Mouse (Mus musculus): Measurements from ENCODE around the gene Dock4. TPM values are rescaled to one million over a fixed set of nuclear protein-coding genes. Genes with fewer than 3 reads are reported as not detected.

Gene Dock4
- total RNA-seq, 4 experiments from 2014 or later, result 7.9 to 11.6 (median 9.4) TPM

DNA sequence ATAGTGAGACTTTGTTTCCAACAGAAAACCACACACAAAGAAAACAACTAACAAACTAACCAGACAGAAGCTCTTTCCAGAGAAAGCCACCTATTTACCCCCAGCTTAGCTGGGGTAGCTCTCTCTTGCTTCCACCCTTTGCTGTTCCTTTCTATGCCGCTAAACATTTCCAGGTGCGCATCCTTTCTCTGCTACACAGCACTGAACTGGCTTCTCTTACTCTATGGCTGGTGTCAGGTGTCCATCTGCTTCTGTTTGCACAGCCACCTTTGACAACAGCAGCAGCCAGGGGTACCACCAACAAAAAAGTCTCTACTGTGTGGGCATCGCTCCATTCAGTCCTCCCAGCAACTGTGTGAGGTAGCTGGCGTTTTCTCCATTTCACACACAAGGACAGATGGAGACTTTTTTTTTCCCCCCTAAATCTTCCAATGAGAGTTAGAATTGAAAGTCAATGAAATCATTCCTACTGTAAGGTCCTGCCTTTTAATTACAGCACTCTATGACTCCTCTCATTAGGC lies 122.7 kb downstream of the Dock4 start:
- DNase-seq (ENCODE audit: low spot score in 2 of 2), result no peak

DNA sequence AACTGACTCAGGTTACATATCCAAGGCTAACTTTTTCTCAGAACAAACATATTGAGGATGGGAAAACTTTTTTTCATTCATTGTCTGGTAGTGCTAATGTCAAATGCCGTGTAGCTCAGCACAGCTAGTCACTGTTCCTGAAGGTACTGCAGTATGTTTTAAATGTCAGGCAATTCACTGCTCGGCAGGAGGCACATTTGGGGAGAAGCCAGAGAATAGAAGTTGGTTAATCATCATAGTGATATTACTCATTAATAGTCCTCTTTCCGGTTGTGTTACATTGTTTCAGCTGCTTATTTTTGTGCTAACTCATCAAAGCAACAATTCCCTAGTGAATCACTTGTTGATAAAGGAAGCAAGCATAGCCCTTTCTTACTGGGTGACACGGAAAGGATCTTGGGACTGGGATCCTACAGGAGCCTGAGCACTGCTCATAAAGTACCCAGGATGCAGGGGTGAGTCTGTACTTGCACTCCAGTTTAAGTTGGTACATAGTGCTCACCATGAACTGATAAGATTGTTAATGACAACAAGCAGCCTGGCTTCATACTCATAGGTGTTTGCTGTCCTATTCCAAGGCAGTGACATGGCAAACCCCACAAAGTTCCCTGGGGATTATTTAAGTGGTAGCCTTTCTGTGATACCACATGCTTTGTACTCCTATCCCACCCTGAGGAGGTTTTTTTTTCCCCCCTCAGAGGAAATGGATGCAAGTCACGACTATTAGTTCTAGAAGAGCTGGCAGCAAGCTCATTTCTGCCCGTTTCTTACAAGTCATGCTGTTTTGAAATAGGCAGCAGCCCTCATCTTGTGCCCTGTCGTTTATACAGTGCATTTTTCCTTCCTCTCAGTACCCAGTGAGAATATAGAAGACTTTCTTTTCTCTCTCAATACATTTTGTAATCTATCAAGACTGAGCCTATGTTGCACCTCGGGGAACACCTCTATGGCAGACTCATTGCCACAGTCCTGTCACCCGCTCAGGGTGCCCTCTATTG lies 123.5 kb downstream of the Dock4 start:
- no peak for DNase-seq (ENCODE audit: low spot score in 2 of 2)

DNA sequence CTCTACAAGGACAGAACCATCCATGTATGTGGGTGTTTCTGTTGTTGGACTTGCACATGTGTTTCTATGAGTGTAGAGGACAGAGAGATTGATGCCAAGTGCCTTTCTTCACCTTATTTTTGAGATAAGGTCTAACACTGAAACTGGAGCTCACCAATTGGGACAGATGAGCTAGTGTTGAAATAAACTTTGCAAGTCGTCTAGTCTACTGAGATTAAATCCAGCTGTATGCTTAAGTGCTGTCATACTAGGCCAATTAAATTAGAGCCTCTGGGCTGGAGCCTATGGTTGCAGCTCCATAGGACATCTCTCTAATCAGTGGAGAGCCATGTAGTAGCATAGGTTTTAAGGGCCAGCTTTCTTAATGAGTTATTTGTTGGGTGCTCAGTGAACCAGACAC lies 124.5 kb downstream of the Dock4 start:
- DNase-seq (ENCODE audit: low spot score in 2 of 2), result no peak

DNA sequence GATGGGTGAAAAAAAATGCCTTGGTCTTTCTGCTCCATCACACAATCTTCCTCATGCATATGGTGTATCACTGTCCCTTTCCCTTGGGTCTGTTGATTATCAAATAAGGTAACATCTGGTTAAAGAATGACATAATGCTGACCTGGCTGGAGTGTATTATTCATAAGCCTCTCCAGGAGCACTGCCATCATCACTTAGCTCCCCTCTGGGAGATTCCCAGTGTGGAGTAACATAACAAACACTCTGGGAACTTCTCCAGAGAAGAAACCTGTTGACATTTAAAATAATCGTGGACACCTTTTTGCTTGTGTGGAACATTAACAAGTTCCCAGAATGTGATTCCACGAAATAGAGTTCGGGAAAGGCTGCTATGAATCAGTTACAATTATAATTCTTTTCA lies 128.3 kb downstream of the Dock4 start:
- no peak for DNase-seq (ENCODE audit: low spot score in 2 of 2)

DNA sequence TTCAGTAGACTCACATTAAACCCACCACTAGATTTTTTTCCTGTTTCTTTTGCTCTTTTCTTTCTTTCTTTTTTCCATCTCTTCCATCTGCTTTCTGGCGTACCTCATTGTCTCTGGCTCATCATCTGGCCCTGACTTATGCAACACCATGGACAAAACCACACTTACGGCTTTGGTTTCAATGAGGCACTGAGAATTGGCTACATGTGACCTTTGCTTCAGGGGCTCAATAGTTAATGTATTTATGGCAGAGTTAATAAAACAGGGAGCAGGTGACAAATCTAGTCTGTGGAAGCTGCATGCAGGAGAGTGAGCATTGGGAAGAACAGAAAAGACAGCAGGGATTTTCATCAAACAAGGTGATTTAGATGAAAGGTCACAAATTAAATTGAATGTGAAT lies 131.0 kb downstream of the Dock4 start:
- no peak for DNase-seq (ENCODE audit: low spot score in 2 of 2)

DNA sequence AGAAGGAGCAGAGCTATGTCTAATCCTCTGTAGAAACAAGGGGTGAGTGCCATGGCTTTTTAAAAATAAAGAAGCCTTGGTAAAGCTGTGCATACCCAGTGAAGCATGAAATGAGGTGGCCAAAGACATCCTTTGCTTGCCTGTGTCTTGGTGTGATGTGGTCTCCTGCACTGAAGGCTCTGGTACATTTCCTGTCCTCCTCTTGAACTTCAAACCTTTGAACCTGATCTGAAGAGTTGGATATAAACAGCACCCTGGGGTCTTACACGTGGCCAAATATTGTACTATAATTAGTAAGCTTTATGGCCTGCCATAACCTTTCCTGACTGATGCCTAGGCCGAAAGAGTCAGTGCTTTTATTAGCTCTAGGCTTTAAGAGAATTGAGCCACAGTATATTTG lies 134.6 kb downstream of the Dock4 start:
- DNase-seq (ENCODE audit: low spot score in 2 of 2), result no peak

DNA sequence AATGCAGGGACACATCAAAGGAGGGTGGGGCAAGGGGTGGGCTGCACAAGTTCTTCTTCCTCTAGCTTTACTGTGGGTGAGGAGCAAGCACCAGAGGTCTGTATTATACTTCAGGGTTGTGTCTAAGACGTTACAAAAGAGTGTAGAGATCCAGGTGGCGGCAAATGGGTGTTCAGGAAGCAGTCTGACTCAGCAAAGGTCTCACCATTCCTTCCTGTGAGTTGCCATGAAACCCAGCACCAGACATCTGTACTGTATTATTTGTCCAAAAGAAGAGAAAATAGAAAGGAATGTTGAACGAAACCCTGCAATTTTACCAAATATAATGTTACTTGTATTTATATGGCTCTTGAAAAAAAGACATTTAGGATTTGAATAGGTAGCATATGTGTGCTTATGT lies 135.3 kb downstream of the Dock4 start:
- no peak for DNase-seq (ENCODE audit: low spot score in 2 of 2)

DNA sequence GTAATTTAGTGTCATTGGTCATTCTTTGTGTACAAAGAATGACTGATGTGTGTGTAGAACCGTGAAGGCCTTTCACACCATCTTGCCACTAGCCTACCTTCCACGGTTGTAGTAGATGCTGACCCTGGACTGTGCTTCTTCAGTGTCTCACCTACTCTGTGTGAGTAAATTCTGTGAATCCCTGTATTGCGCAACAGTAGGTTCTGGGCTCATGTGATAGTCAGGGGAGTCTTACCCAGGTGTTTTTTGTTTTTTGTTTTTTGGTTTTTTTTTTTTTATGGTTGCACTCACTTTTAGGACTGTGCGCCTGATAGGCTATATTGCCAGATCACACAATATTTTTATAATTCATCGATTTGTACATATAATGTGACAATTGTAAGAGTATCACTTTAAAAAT lies 136.3 kb downstream of the Dock4 start:
- no peak for DNase-seq (ENCODE audit: low spot score in 2 of 2)

DNA sequence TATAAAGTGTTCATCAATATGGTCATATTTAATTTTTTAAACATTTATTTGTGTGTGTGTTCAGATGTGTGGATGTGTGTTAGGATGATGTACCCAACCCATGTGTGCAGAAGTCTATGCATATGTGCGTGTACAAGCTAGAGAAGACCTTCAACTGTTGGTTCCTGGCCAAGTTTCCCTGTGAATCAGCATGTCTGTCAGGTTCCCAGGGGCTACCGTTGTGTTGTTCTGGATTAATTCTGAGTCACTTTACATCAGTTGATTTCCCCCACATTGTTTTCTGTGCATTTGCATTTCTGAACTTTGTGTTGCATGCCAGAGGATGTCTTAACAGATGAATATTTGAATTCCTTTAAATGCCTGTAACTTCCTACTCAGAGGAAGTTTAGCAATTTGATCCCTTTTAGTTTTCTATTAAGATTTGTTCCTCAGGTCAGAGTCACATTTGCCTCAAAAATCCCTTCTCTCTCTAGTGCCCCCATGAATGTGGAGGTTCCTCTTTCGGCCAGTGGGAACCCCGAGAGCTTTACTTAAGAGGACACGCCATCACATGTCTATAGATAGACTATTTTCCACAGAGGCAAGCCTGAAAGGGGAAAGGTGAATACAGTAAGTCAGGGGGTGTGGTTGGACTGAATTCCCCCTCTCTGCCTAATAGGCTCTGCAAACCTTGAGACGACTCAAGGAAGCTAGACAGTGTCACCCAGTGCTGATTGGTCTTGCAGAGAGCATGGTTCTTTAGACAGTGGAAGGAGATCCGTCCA lies 139.0 kb downstream of the Dock4 start:
- DNase-seq (ENCODE audit: low spot score in 2 of 2), result no peak

DNA sequence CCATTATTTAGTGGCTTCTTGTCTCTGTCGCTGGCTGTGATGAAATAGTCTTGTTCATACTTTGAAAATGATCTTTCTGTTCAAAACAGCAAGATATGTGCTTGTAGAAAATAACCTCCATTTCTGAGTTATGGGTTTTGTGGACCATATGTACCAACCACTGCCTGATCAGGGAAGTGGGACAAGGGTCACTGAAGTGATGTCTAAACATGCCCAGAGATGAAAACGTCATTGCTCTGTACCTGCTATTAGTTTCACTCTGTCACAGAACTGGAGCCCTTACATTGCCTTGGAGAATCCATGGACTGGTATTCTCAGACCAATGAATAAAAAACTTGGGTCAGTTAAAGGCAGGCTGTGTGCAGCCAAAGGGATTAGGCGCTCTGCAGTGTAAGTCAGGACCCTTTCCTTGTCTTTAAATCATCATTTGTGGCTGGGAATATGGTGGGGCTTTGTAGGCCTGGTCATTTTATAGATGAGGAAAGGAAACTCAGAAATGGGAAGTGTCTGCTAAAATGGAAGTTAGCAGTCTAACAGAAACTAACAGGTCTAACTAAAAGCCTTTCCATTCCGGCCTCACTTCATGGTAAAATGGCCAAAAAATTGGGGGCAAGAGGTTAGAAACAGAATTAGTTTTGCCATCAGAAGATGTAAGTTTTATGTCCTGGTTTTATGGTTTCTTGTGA lies 139.8 kb downstream of the Dock4 start:
- no peak for DNase-seq (ENCODE audit: low spot score in 2 of 2)

DNA sequence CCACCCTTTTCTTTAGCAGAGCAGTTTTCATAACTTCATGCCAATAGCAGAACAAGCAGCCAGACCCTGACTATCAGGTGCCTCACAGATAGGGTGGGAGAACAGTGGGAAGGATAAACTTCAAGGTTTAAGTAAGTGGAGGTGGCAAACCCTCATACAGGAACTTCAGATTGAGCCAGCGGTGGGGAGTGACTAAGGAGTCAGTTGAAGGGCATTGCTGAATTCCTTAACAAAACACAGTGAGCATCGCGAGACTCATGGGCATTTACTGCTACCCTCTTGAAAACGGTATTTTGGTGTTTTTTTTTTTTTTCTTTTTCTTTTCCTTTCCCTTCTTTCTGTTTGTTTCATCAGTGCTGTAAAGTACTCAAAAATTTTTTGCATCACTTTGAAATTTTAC lies 148.4 kb downstream of the Dock4 start:
- DNase-seq (ENCODE audit: low spot score in 2 of 2), result no peak

DNA sequence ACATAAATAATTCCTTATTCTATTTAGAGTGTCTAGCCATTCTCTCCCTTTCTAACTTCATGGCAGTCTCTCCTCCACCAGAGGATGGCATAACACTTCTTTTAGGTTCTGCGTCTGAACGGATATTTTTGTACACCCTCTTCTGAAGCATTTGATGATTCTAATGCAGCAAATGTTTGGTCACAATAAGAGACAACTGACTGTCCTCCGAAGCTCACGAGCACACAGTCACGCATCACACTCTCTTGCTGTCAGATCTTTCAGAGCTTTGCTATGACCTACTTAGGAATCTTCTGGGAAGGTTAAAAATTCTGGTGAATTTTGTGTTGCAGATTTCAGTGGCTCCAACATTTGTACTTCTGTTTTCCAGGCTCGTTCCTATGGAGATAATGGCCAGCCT lies 149.7 kb downstream of the Dock4 start:
- no peak for DNase-seq (ENCODE audit: low spot score in 2 of 2)

DNA sequence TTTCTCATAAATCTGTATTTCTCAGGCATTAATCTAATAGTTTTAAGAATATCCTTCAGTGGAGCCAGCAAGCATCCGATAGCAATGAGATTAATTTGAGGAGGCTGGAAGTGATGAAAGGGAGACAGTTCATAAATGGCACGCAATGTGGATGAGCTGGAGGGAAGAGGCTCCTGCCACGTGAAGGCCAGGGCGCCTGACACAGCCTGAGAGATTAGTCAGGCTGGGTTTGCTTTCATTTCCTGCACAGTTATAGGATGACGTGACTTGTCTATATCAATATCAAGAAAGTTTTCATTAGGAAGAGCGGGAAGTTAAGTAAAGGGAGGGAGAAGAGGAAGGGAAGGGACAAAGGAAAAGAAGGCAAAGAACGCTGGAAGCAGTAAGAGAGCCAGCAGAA lies 150.3 kb downstream of the Dock4 start:
- DNase-seq (ENCODE audit: low spot score in 2 of 2), result no peak

DNA sequence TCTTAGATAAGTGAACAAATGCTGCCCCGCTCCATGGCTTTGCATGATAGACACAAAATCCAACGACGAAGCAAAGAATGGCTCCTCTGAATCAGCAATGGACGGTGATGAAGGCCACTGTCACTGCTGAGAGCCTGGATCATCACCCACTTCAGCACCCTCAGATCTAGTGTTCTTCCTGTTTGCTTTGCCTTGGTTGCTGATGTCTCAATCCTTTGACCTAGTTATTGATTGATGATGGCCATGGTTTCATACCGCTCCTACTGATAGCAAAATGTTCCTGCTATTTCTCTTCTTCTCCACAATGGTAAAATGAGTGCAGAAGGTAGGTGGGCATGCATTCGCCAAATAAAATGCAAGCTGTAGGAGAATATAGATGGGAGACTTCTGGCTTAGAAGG lies 150.7 kb downstream of the Dock4 start:
- no peak for DNase-seq (ENCODE audit: low spot score in 2 of 2)

DNA sequence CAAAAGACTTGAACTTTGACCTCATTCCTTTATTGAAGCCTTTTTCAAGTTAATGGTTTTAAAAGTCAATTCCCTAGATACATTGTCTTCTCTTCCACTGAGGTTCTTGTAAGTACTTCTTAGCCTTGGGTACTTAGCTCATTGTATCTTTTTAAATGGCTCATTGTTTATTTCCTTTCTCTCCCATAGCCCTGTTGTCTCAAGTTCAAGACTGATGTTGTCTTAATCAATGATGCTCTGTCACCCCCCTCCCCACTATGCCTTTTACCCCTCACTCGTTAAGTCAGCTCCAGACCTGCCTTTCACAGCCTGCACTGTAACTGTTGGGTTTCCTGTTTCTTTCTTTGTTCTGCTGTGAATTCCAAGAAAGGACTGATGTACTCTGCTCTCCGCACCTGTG lies 154.2 kb downstream of the Dock4 start:
- no peak for DNase-seq (ENCODE audit: low spot score in 2 of 2)

DNA sequence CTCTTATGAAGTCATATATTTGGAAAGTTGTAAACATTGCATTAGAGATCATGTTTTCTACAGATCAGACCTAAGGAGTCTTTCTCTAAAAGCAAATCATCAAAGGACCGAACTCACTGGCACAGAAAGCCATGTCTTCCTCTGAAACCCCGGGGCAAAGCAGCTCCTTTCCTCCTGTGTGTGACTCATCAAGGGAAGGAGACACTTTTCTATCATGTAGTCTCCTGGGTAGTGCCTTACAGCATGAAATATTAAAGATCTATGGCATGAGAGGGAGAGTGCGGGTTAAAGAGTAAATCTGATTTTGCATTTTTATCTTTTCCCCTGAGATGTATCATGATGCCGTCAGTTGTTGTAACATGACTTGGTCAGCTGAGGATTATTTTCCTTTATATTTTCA lies 159.8 kb downstream of the Dock4 start:
- no peak for DNase-seq (ENCODE audit: low spot score in 2 of 2)

DNA sequence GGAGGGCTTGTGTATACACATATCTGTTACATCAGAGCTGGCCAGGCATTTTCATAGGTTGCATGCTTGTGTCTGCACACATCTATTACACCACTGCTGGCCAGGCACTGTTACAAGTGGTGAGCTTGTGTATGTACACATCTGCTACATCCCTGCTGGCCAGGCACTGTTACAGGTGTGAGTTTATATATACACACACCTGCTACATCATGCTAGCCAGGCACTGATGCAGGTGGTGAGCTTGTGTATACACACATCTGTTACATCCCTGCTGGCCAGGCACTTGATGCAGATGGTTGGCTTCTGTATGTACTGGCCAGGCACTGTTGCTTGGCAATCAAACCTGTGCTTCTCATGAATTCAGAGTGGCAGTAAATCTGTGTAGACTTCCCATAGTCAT lies 177.2 kb downstream of the Dock4 start:
- no peak for DNase-seq (ENCODE audit: low spot score in 2 of 2)

DNA sequence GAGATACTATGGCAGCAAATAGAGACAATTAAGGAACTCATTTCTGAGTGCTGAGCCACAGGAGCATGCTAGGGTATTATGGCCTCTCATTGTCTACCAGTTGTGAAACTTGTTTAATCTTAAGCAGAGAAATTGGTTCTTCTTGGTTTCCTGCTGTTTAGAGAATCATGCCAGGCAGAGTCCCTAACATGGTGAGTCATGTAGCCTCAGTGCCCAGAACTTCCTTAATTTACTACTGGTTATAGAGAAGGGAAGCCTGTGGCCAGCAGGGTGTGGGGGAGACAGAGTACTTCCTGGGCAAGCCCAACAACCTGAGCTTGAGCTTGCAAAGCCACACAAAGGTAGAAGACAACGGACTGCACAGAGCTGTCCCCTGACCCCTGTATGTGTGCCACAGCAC lies 180.8 kb downstream of the Dock4 start:
- DNase-seq (ENCODE audit: low spot score in 2 of 2), result no peak

DNA sequence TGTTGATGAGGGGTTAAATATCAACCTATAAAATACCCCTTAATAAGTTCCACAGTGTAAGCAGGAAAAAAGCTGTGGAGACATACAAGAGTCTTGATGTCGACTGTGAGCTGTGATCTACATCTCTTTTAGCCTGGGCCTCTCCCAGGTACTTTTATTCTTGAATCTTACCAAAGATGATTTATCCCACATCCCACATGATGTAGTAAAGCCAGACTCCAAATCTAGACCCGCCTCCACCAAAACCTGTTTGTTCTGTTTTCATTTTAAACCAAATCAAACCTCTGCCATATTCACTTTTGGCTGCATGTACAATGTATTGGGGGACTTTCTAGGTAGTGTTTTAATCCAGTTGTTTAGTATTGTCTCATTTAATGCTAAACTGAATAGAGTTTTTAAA lies 187.5 kb downstream of the Dock4 start:
- DNase-seq (ENCODE audit: low spot score in 2 of 2), result no peak

DNA sequence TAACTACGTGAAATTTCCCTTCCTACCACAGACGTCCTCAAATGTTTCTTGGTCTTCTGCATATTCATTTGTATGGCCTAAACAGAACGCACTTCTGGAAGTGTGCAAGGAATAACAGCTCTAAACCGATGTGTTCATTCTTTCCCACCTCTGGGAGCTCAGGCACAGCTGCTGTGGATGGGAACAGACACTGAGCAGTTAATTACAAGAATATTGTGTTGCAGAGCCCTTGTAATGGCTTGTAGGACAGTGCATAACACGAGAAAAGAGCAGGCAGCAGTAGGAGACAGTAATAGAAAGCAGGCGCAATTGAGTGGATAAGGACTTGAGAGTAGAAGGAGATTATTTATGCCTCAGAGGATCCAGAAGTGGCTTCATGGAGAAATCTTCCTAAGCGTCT lies 188.4 kb downstream of the Dock4 start:
- DNase-seq (ENCODE audit: low spot score in 2 of 2), result no peak

DNA sequence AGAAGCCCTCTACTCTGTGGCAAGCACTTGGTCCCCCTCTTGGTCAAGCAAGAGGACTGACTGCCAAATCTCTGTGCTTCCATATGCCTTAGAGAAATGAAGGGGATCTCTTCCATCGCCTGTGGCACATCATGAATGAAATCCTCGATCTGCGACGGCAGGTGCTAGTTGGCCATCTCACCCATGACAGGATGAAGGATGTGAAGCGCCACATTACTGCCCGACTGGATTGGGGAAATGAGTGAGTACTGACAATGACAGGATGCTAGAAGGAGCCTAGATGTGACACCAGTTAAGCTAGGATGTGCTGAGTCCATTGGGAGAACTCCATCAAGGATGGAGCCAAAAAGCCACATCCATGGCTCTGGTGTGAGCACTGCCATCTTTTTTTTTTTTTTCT lies 190.2 kb downstream of the Dock4 start:
- no peak for DNase-seq (ENCODE audit: low spot score in 2 of 2)

DNA sequence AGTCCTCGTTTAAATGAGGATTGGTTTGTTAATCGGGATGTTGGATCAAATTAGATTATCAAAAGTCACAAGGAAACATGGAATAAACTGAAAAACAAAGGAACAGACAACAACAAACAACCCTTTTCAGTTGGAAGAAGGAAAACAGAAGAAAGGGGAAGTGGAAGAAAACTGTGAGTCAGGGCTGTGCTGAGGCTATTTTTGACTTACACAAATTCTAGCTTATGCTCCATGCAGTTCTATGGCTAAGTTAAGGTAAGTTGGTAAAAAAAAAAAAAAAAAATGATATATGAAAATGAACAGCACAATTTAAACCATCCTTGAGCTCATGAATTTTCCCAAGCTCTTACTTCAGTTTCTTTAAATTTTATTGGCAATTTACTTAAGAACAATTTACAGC lies 191.7 kb downstream of the Dock4 start:
- DNase-seq (ENCODE audit: low spot score in 2 of 2), result no peak

Measured in gastrocnemius, adult 8-10 months (tissue).